Mouse (Mus musculus) CH12F3 (cell line): ENCODE data around the gene 1110012L19Rik.
"Not testable (repeated sequence)": the region's sequence is repeated elsewhere in the genome, so short reads cannot be mapped to it uniquely, and the experiment has no call there.

Source experiments
- in situ Hi-C: fragments of 300-500 bp; cut with MboI; formaldehyde crosslinking; loops from 2 replicates; pipeline ENCODE4 v1.14.3; 2020; ENCODE audit warnings: low sequenced_read_pairs

1110012L19Rik gene

DNA sequence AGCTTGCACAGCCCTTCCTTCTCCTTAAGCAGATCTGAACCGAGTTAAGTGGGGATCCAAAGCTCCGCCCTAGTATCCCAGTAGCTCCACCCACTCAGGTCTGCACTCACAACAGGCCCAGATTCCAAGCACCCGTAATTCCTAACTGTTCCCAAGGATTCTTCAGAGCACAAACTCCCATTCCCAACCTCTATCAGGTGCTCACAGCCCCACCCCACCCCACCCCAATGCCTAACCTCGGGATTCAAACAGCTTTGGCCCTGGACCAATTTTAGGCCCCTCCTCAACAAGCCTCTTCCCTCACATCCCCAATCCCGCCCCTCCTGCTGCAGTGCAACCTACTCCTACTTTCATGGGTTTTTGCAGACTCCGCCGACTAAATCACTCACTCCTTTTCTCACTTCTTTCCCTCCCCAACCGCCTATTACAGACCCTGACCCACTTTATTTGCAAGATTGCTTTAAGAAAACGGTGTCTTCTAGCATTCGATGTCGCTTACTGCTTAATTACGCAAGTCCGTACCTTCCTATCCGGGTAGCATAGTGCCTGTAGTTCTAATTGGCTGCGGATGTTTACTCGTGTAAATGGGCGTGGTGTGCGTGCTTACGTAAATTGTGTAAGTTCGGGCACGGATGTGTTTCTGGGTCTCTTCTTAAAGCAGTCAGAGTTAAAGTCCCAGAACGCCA lies at the start of gene 1110012L19Rik:
Gene 1110012L19Rik, plus strand, starts transcription at position 602 of the 686 bp plus-strand sequence.
- in situ Hi-C loops, result no loop called here

DNA sequence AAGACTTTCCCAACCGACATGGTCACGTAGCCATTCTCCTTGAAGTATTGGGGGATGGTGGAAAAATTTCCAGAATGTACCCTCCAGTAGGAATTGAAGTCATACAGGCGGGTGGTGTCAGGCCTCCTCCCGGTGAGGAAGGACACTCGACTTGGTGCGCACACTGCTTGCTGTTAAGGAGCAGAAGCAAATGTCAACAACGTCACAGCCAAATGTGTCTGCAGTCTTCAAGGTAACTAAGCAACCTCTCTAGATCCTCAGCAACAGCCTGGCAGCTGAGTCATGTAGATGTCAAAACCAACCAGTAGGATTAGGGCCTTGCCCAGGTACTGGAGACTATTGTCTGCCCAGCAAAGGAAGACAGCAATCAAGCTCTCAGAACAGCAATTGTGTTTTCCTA lies 22.7 kb upstream of the 1110012L19Rik start:
- in situ Hi-C loops, result loop anchor here (10.0 to 25.0 kb wide), 2 partner anchors 112 to 224 kb away; partner anchors contain the start of gene Tmem185a

DNA sequence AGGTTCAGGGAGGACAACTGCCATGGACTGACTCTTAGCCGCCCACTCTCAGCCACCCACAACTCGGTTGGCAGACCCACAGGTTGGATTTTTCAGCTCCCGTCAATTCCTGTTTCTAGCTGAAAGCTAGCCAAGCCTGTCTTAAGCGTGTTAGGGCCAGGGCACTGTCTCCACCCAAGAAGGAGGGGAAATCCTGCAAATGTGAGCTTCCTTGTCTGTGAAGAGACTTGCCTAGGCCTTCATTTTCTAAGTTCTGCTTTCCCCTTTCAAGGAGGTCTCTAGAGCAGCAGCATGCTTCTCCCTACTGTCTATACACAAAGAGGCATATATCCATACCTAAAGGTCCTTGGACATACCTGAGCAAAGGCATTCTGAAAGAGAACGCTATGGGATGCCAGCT lies 22.2 kb upstream of the 1110012L19Rik start:
- in situ Hi-C loops, result loop anchor here (10.0 to 25.0 kb wide), 2 partner anchors 111 to 224 kb away; partner anchors contain the start of gene Tmem185a

DNA sequence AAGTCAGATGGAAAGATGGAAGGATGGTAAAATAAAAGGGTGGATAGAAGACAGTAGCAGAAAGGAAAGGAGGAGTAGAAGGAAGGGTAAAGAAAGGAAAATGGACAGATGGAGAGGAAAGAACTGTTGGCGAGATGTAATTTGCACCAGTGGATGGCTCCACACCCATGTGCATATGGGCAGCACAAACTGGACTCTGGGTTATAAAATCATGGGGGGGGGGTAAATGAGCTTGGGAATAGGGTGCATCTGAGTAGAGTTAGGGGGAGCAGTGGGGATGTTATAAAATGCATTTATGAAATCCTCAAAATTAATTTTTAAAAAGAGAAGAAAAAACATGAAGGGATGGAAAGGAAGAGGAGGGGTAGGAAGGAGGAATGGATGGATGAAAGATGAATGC lies 21.5 kb upstream of the 1110012L19Rik start:
- in situ Hi-C loops, result loop anchor here (10.0 to 25.0 kb wide), 2 partner anchors 111 to 223 kb away; partner anchors contain the start of gene Tmem185a

DNA sequence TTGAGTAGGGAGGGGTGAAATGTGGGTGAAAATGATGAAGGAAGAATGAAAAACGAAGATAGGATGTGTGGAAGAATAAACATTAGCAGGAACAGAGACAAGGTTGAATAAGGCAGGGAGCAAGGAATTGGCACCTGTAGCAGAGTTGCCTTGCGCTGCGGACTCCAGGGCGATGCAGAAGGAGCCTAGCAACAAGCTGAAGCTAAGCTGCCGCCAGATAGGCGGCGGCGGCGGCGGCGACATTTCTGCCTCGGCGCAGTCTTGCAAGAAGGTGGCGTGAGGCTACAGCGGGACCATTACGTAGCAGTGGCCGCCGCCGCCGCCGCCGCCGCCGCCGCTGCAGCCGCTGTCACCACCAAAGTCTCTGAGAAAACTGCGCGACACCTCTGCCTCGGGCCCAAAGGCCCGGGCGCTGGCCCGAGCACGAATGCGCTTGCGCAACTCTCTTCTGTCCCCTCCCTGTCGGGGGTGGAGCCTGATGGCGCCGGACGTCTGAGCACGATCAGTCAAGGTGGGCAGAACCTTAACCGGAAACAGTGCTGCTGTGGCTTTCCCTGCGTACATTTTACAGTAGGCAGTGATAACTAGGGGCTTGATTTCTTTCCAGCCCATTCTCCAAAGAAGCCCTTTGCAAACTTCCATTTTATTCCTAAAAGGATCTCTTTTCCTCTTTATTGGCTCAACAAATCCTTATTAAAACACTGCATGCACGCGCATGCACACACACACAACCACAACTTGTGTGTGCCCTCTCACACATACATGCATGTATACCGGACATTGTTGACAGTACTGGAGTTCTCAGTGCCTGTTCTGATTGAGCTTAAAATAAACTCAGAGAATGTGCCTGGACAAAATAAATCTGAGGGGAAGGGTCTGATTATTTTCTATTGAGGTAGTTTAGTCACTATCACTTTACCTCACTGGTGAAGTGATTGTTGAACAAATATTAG lies 20.7 kb upstream of the 1110012L19Rik start, which contains the start of gene Ids:
Gene Ids, minus strand, starts transcription at position 424 of the 953 bp plus-strand sequence.
- in situ Hi-C loops, result loop anchor here (10.0 to 25.0 kb wide), 2 partner anchors 110 to 222 kb away; partner anchors contain the start of gene Tmem185a

DNA sequence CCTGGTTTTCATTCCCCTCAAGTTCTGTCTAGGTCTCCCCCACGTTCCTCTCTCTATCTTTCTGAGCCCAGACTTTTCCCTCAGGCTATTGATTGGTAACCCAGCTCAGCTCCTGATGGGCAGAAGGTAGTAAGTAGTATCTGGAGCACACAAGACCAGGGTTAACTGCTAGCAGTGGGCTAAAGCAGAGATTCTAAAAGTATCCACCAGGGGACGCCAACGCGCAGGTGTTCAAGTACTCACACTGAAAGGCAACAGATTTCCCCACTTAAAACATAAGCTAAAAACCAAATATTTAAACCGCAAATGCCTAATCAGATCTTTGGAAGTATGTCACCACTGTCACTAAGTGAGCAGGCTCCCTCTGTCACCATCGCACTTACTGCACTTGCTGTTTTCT lies 15.9 kb upstream of the 1110012L19Rik start:
- in situ Hi-C loops, result loop anchor here (10.0 to 25.0 kb wide), 2 partner anchors 105 to 218 kb away; partner anchors contain the start of gene Tmem185a

DNA sequence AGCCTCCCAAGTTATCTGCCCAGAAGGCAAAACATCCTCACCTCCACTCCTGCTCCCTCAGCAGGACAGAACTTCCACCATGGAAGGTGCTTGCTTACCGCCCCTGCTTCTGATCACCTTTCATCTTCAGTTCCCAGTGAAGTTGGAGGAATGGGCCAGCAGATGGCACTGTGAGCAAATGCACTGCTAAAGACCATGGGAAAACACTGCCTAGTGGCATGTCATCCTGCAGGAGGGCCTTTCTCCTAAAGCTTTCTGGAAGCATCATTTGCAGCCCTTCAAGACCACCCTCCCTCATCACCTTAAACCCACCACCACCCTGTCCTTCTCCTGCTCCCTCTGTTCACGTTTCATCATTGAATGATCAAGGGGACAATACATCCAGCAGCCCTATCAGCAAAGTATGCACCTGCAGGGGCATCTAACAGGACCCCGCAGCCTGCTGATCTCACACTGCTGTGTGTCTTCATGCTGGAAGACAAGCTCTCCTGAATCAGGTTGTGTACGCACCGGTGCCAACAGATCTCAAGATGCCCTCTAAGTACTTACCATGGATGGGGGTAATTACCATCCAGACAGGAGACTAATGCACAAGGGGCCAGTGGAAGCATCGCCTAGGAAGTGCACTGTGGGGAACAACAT lies 11.1 kb upstream of the 1110012L19Rik start:
- in situ Hi-C loops, result loop anchor here (25.0 kb wide), 1 partner anchor 213 kb away; no protein-coding TSS in a partner anchor

DNA sequence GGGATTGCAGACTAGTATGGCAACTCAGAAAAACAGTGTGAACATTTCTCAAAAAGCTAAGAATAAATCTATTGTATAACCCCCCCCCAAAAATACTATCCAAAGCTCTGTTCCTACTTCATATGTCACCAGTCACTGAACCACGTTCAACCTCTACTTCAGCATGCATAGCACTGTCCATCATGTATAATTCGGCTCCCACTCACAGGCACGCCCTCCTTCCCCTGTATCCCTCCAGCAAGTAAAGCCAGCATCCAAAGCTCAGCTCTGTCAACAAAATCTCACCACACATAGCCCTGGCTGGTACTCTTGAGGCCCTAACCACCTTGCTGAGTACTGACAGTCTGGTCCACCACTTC lies 781 bp upstream of the 1110012L19Rik start:
- in situ Hi-C loops, result no loop called here

DNA sequence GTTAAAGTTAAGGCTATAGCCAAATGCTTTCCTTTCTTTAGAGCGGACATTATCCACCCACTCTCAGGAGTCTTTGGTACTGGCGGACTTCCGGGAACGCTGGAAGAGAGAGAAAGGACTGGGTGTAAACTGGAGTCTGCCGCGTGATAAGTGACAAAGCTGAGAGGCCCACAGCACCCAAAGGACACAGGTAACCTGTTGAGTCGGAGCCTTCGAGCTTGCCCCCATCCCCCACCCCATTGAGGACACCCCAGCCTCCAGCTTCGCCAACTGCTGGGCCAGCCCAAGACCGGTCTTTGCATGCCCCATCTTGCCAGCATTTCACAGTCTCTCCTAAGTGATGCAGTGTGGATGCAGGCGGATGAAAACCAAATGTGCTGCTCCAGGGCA lies 280 bp downstream of the 1110012L19Rik start:
- in situ Hi-C loops, result no loop called here

DNA sequence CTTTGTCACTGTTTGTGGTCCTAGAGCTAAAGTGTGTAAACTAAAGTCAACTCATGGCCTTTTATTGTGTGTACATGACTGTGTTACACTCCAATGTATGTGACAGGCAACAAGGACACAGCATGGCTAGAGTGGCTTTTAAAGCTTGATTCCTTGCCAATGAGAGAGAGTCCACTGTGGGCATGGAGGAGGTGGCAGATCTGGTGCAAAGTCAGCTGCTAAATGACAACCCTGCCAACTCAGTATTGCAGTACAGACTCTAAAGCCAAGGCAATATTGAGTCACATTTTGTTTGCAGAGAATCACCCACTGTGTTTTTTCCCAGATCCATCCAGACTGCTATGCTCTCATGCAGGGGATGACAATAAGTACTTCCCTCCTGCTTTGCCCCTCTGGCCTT lies 7.0 kb downstream of the 1110012L19Rik start:
- in situ Hi-C loops, result not testable (repeated sequence)

DNA sequence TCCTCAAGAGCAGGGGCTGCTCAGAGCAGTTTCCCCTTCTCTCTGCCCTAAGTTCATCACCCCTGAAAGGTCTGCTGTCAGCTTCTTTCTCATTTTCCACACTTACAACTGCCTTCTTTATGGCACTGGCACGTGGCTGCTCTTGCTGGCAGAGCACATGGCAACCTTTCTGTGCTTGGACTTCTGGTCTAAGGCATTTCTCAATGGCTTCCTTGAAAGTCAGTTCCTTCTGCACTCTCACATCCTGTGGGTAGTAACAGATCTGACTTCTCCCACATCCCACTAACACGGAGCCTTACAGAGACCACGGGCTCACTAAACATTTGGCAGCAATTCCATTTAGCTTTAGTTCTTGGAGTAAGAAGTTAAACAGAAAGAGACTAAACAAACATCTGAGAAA lies 39.8 kb downstream of the 1110012L19Rik start:
- in situ Hi-C loops, result not testable (repeated sequence)
